Mouse (Mus musculus): ENCODE measurements around the gene Lrrc20.
"Not testable (repeated sequence)": the region's sequence is repeated elsewhere in the genome, so short reads cannot be mapped to it uniquely, and the experiment has no call there.

The Lrrc20 gene

DNA sequence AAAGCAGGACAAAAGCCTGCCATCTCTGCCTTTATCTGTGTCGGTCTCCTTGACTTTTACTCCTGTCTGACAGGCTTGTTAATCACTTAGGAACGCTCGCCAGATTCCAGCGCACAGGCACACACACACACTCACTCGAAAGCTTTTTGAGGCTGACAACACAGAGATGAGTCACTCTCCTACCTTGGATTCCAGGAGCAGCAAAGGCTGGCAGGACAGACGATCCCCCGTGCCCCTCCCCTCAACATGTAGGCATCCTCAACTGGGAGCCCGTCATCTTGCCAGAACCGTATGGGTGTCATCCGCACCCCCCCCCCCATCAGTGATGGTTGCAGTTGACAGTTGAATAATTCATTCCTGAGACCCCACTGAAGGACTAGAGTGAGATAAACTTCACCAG, 94.6 kb downstream of the Lrrc20 start:
- no peak for DNase-seq (ENCODE audit: low spot score in 2 of 2)

- no peak for DNase-seq (ENCODE audit: low spot score in 2 of 2)
These were observed 96.5 kb downstream of the Lrrc20 start for GRCm38 (mm10) chr10:61572126-61572525.

DNA sequence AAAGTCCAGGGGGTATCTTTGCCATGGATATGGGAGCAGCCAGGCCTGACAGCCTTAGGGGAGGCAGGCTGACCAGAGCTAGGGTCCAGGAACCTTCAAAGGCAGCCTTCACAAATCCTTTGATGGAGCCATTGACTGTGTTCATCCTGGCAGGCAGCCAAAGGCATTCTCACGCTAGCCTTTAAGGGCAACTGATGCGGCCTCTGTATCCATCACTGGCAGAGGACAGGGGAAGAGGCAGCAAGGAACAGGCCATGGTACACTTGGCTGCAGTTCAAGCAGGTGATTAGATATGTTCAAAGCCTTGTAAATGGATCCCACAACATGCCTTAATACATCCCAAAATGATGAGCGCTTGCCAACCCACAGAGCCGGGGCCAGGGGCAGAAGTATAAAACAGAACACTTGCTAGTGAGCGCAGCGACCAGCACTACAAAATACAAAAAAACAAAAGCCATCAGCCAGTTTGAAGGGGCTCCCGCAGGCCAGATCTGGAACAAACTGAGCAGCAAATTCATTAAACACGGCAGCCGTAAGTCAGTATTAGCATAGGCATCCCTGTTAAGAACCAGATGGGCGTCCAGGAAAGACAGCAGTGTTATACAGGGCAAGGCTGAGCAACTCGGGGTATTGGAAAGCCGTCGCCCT, 100.6 kb downstream of the Lrrc20 start:
- no peak for DNase-seq (ENCODE audit: low spot score in 2 of 2)

DNA sequence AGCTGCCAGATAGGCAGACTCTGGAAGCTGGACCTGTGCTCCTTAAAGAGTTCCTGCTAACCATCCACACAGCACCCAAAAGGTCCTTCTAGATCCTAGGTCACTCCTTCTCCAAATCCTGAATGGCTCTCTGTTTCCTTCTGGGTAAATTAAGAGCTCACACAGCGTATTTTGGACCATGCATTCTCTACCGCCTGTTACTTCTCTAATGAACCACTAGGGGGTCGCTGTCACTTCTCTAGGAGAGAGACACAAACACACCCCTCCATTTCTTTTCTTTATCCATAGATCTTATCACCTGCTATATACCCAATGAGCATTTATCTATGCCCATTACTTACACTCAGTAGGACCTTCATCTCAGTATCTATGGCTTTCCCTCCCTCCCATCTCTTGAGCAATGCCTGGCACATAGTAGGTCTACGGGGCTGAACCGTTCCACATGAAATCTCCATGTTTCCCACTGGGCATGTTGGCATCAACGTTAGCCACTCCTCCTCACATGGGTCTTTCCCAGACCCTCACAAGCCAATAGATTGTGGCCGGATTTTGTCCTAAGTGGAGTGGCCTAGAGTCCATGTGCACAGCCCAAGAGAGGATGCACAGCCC, 111.7 kb downstream of the Lrrc20 start:
- DNase-seq (ENCODE audit: low spot score in 2 of 2): no peak

DNA sequence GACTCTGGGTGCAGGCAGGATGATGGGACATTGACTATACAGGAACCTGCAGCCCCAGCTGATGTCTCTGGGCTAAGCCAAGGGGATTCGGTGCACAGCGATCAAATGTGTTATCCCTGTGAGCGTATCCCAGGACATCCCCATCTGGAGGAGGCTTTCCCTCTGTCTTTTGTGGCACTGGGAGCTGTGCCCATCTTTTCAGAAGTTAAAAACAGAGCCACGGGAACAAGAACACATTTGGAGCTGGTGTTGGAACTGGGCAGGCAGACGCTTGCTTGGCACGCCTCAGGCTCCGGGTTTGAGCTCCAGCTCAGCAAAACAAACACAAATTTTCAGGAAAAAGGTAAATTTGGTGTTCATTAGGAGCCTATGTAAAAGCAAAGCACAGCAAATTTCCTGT, 122.4 kb downstream of the Lrrc20 start:
- no peak for DNase-seq (ENCODE audit: low spot score in 2 of 2)

DNA sequence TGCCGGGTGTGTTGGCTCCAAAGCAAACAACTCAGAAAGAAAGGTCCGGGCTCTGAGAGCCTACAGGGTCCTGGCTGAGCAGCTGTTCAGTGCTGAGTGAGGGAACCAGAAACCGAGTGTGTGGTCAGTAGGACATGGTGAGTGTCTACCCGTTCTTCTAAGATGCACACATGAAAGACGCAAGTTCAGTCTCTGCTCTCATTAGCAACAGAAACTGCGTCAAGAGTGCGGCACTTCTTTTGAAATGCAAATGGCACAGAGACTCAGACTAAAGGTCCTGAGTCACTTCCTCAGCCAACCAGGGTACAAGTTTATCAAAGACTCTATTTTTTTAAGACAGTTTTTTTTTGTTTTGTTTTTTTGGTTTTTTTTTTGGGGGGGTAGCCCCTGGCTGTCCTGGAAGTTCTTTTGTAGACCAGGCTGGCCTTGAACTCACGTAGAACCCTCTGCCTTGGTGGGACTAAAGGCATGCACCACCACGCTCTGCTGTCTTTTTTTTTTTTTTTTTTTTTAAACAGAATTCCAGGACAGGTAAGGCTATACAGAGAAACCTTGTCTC, 124.0 kb downstream of the Lrrc20 start:
- DNase-seq (ENCODE audit: low spot score in 2 of 2): no peak

DNA sequence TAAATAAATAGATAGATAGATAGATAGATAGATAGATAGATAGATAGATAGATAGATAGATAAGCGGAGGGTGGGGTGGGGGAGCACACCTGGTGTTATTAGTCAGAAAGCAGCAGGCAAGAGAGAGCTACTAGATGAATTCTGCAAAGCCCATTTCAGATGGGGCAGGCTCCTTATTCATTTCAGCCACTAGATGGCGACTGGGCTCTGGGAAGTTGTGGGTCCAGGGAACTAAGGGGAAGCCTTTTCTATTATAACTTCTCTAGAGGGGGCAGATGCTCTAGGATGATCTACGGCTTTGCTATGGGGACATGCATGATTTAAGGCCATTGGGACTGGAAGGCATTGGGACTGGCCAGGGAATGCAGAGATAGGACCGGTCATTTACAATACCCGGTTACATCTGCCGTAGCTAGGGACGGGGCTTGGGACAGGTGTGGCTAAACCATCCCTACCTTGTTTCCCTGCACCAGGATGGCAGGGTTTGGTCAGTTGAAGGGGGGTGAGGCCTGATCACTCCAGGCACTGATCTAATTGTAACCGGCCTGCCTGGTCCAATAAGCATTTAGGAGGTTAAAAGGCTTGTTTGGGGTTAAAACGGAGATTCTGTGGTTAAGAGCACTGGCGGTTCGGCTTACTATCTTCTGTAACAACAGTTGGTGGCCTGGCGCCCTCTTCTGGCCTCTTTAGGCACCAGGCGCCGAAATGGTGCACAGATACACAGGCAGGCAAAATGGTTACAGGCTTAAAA, 126.9 kb downstream of the Lrrc20 start:
- DNase-seq (ENCODE audit: low spot score in 2 of 2): peak; percentile 58 to 79

GRCm38 (mm10) chr10:61604376-61605065, 128.9 kb downstream of the Lrrc20 start:
- no peak for DNase-seq (ENCODE audit: low spot score in 2 of 2)

DNA sequence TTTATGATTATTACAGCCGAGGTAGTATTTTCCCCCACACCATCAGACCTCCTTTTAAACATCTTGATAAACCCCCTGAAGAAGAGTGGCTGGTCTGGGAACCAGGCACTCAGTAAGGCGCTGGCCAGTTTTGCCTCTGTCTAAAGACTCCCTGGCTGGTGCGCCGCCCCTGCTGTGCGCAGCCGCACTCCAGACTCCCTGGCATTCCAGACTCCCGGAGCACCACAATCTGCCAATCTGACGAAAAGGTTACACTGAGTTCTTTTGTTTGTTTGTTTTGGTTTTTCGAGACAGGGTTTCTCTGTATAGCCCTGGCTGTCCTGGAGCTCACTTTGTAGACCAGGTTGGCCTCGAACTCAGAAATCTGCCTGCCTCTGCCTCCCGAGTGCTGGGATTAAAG, 129.8 kb downstream of the Lrrc20 start:
- not testable (repeated sequence) for DNase-seq (ENCODE audit: low spot score in 2 of 2)

- DNase-seq (ENCODE audit: low spot score in 2 of 2): peak; percentile 60 to 82
These were observed 130.2 kb downstream of the Lrrc20 start for GRCm38 (mm10) chr10:61605851-61606250.

DNA sequence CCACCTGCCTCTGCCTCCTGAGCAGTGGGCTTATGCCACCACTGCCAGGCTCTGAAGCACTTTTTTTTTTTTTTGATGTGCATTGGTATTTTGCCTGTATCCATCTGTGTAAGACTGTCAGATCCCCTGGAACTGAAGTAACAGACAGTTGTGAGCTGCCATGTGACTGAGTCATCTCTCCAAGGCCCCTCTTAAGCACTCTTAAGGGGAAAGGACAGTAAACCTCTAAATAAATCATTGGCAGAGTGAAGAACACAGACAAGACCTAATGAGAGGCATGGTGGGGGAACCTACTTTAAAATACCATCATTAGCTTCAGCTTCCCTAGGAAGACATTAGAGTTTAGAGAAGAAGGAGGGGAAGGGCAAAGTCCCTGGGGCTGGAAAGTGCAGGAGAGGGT, 132.6 kb downstream of the Lrrc20 start:
- no peak for DNase-seq (ENCODE audit: low spot score in 2 of 2)

DNA sequence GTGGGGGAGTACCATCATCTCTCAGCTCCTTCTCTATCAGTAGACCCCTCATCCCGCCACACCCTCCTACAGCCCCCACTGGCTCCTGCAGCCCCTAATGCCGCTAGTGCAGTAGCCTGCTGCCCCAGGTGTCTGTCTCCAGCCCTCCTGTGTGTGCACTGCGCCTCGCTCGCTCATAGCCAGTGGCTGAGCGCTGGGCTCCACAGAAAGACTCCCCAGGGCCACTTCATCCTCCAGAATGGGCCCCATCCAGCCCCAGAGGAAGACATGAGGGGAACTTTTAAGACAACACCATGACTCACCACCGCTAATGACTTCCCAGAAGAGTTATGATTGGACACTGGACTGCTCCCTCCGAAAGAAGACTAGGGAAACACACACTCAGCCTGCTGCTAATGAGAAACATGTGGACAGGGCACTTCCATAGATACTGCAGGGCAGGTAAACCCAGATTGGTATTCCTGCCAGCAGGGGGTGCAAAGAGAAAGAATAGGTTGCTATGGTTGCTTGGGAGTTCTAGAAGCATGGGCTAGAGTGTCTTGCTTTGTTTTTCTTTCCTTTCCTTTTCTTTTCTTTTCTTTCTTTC, 135.1 kb downstream of the Lrrc20 start:
- DNase-seq (ENCODE audit: low spot score in 2 of 2): peak in 1 of 2 experiments; percentile 33

GRCm38 (mm10) chr10:61614311-61614710, 138.7 kb downstream of the Lrrc20 start:
- DNase-seq (ENCODE audit: low spot score in 2 of 2): no peak

DNA sequence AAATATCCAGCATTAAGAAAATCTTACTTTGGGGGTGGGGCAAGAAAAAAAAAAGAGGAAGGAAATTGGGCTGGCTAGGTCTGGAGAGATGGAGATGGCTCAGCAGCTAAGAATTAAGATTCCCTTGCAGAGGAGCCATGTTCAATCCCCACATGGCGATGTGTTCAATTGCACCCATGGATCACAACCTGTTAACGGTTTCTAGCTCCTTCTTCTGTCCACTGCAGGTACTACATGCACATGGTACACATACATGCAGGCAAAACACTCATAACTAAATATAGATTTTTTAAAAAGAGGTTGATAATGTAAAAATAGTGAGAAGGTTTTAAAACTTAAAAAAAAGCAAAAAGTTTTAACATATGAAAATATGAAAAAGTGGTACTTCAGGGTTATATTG, 142.9 kb downstream of the Lrrc20 start:
- no peak for DNase-seq (ENCODE audit: low spot score in 2 of 2)

DNA sequence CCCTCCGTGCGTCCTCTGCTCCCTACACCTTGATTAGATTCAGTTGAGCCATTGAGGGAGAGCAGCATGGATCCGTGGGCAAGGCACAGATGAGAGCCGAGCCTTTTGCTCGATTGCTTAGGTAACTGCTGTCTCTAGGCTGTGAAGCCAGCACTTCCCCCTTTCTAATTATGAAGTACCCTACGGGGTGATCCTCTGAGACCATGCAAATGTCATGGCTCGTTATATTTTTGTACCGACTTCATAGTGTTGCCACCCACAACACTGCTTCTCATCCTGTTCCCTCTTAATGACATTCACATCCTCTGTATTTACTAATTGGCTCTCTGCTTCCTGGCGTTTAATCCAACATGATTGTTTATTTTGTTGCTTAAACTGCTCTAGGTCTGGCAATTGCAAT, 146.1 kb downstream of the Lrrc20 start:
- DNase-seq (ENCODE audit: low spot score in 2 of 2): no peak

GRCm38 (mm10) chr10:61623874-61624273, 148.3 kb downstream of the Lrrc20 start:
- DNase-seq (ENCODE audit: low spot score in 2 of 2): not testable (repeated sequence)

DNA sequence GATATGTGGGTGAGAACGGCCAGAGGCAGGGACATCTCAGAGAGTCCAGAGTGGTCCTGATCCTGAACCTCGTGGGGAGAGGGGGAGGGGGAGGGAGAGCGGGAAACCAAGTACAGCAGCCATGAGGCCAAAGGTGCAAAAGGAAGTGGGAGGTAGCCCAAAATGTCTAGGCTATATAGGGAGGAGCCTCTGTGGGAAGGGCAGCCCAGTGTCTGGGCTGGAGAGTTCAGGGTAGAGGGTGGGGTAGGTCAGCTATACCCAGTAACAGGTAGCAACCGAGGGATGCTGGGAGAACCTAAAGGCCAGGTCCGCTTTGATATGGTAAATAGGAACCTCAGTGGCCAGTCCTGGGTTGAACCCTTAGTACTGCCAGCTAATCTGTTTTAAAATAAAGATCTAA, 149.2 kb downstream of the Lrrc20 start:
- DNase-seq (ENCODE audit: low spot score in 2 of 2): no peak

DNA sequence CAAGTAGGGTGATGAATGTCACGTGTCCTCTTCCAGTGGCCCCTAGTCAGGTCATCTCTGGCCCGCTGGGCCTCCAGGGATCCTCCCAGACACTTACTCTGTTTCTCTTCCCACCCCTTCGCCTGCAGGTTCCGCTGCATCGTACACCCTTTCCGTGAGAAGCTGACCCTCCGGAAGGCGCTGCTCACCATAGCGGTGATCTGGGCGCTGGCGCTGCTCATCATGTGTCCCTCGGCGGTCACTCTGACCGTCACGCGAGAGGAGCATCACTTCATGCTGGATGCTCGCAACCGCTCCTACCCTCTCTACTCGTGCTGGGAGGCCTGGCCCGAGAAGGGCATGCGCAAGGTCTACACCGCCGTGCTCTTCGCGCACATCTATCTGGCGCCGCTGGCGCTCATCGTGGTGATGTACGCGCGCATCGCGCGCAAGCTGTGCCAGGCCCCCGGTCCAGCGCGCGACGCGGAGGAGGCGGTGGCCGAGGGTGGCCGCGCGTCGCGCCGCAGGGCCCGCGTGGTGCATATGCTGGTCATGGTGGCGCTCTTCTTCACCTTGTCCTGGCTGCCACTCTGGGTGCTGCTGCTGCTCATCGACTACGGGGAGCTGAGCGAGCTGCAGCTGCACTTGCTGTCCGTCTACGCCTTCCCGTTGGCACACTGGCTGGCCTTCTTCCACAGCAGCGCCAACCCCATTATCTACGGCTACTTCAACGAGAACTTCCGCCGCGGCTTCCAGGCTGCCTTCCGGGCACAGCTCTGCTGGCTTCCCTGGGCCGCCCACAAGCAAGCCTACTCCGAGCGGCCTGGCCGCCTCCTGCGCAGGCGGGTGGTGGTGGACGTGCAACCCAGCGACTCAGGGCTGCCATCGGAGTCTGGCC, 150.0 kb downstream of the Lrrc20 start:
- DNase-seq (ENCODE audit: low spot score in 2 of 2): no peak

DNA sequence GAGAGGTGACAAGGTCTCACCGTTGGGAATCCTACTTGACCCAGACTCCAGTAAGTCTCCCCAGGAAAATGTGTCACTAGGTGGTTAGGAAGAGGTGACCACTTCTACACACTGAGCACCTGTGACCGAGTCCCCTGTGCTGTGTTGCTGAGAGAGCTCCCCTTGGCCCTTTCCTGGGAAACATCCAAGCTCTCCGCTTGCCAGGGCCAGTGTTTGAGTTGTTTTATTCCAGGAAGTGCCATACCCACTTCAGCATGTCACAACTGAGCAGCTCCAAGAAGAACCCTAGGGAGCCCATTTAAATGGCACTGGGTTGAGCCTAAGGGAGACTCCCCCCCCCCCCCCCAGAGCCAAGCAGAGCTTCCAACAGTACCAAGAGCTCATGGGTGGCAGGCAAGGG, 150.9 kb downstream of the Lrrc20 start:
- no peak for DNase-seq (ENCODE audit: low spot score in 2 of 2)

GRCm38 (mm10) chr10:61627195-61627937, 151.8 kb downstream of the Lrrc20 start:
- no peak for DNase-seq (ENCODE audit: low spot score in 2 of 2)
